Mouse (Mus musculus): ENCODE data around the gene Zswim4. TPM values are rescaled to one million over a fixed set of nuclear protein-coding genes. Genes with fewer than 3 reads are reported as not detected.

The Zswim4 gene
- polyA plus RNA-seq, 1 experiment from 2014 or later: 20.6 TPM

GRCm38 (mm10) chr8:84180530-84181190, 56.2 kb downstream of the Zswim4 start:
- Histone ChIP-seq H3K27me3 (ENCODE audit: control insufficient read depth, insufficient read depth, low read length) (no peaks in the 10 kb centered on the region), H3K9me3 (ENCODE audit: control insufficient read depth, low read length) (no peaks in the 10 kb centered on the region), H3K9ac (peak overlapping the region; percentile 57), H3K36me3 (replicated peaks; ENCODE audit: control insufficient read depth, insufficient read depth) (0 out of 2 replicates have a peak, but pooled peaks cover 5% of the 10 kb centered on the region), H3K27ac (peak overlapping the region; percentile 81), H3K4me3 (replicated peaks; ENCODE audit: low read length) (peak overlapping the region; percentile 29), H3K4me2 (replicated peaks) (peak overlapping the region; percentile 83), H3K4me1 (replicated peaks; ENCODE audit: control insufficient read depth, insufficient read depth, low read length) (peaks cover 55% of the 10 kb centered on the region)
- ATAC-seq (ENCODE audit: low FRiP score) (peak; percentile 59), DNase-seq (ENCODE audit: low spot score) (peak; percentile 66)
- under 1% methylated on average over 16 of the region's 16 CpGs for WGBS

GRCm38 (mm10) chr8:84179946-84180345, 56.9 kb downstream of the Zswim4 start:
- H3K36me3 ChIP-seq (replicated peaks; ENCODE audit: control insufficient read depth, insufficient read depth): peaks cover 8% of the 10 kb centered on the region; the same call in 1 of the 2 replicates
- WGBS: 3% methylated on average over 4 of the region's 4 CpGs
- H3K4me2 ChIP-seq (replicated peaks): peak overlapping the region; percentile 83
- ATAC-seq (ENCODE audit: low FRiP score) (0 out of 2 replicates have a peak, but pooled peaks have one; percentile 1), DNase-seq (ENCODE audit: low spot score) (no peak)
- peak overlapping the region; percentile 81 for H3K27ac ChIP-seq
- H3K27me3 ChIP-seq (ENCODE audit: control insufficient read depth, insufficient read depth, low read length): no peaks in the 10 kb centered on the region
- peak overlapping the region; percentile 29 for H3K4me3 ChIP-seq (replicated peaks; ENCODE audit: low read length)
- peaks cover 54% of the 10 kb centered on the region for H3K4me1 ChIP-seq (replicated peaks; ENCODE audit: control insufficient read depth, insufficient read depth, low read length)
- no peaks in the 10 kb centered on the region for H3K9me3 ChIP-seq (ENCODE audit: control insufficient read depth, low read length)
- peak overlapping the region; percentile 57 for H3K9ac ChIP-seq

GRCm38 (mm10) chr8:84178592-84178991, 58.3 kb downstream of the Zswim4 start:
- Histone ChIP-seq H3K27ac (no peak overlapping the region), H3K4me3 (replicated peaks; ENCODE audit: low read length) (no peak overlapping the region), H3K9me3 (ENCODE audit: control insufficient read depth, low read length) (no peaks in the 10 kb centered on the region), H3K27me3 (ENCODE audit: control insufficient read depth, insufficient read depth, low read length) (no peaks in the 10 kb centered on the region), H3K36me3 (replicated peaks; ENCODE audit: control insufficient read depth, insufficient read depth) (peaks cover 15% of the 10 kb centered on the region), H3K4me2 (replicated peaks) (no peak overlapping the region), H3K4me1 (replicated peaks; ENCODE audit: control insufficient read depth, insufficient read depth, low read length) (peaks cover 46% of the 10 kb centered on the region), H3K9ac (0 out of 2 replicates have a peak overlapping the region, but pooled peaks have one; percentile 25)
- no peak for ATAC-seq (ENCODE audit: low FRiP score)
- 65% methylated on average over 8 of the region's 8 CpGs for WGBS
- no peak for DNase-seq (ENCODE audit: low spot score)

GRCm38 (mm10) chr8:84177405-84177804, 59.5 kb downstream of the Zswim4 start:
- no peaks in the 10 kb centered on the region for H3K27me3 ChIP-seq (ENCODE audit: control insufficient read depth, insufficient read depth, low read length)
- no peak overlapping the region for H3K4me2 ChIP-seq (replicated peaks)
- DNase-seq (ENCODE audit: low spot score) (no peak), ATAC-seq (ENCODE audit: low FRiP score) (no peak)
- no peak overlapping the region for H3K27ac ChIP-seq
- H3K4me3 ChIP-seq (replicated peaks; ENCODE audit: low read length): no peak overlapping the region
- no peaks in the 10 kb centered on the region for H3K9me3 ChIP-seq (ENCODE audit: control insufficient read depth, low read length)
- H3K4me1 ChIP-seq (replicated peaks; ENCODE audit: control insufficient read depth, insufficient read depth, low read length): peaks cover 40% of the 10 kb centered on the region
- WGBS: 93% methylated on average over 3 of the region's 3 CpGs
- H3K36me3 ChIP-seq (replicated peaks; ENCODE audit: control insufficient read depth, insufficient read depth): peaks cover 26% of the 10 kb centered on the region
- H3K9ac ChIP-seq: no peak overlapping the region

- DNase-seq (ENCODE audit: low spot score) (no peak), ATAC-seq (ENCODE audit: low FRiP score) (no peak)
- Histone ChIP-seq H3K9me3 (ENCODE audit: control insufficient read depth, low read length) (no peaks in the 10 kb centered on the region), H3K4me2 (replicated peaks) (no peak overlapping the region), H3K36me3 (replicated peaks; ENCODE audit: control insufficient read depth, insufficient read depth) (peaks cover 35% of the 10 kb centered on the region), H3K4me1 (replicated peaks; ENCODE audit: control insufficient read depth, insufficient read depth, low read length) (peaks cover 31% of the 10 kb centered on the region), H3K27me3 (ENCODE audit: control insufficient read depth, insufficient read depth, low read length) (no peaks in the 10 kb centered on the region), H3K4me3 (replicated peaks; ENCODE audit: low read length) (no peak overlapping the region), H3K27ac (no peak overlapping the region), H3K9ac (no peak overlapping the region)
- 40% methylated on average over 3 of the region's 3 CpGs for WGBS
Measured at GRCm38 (mm10) chr8:84176560-84176959, 60.3 kb downstream of the Zswim4 start.

GRCm38 (mm10) chr8:84173861-84174260, 63.0 kb downstream of the Zswim4 start:
- H3K4me2 ChIP-seq (replicated peaks): no peak overlapping the region
- no peaks in the 10 kb centered on the region for H3K27me3 ChIP-seq (ENCODE audit: control insufficient read depth, insufficient read depth, low read length)
- no peak overlapping the region for H3K4me3 ChIP-seq (replicated peaks; ENCODE audit: low read length)
- 83% methylated on average over 6 of the region's 6 CpGs for WGBS
- peaks cover 5% of the 10 kb centered on the region; the same call in 1 of the 2 replicates for H3K4me1 ChIP-seq (replicated peaks; ENCODE audit: control insufficient read depth, insufficient read depth, low read length)
- DNase-seq (ENCODE audit: low spot score): no peak
- no peak overlapping the region for H3K27ac ChIP-seq
- H3K9me3 ChIP-seq (ENCODE audit: control insufficient read depth, low read length): no peaks in the 10 kb centered on the region
- H3K9ac ChIP-seq: no peak overlapping the region
- peaks cover 47% of the 10 kb centered on the region for H3K36me3 ChIP-seq (replicated peaks; ENCODE audit: control insufficient read depth, insufficient read depth)
- ATAC-seq (ENCODE audit: low FRiP score): no peak

GRCm38 (mm10) chr8:84170096-84170495, 66.8 kb downstream of the Zswim4 start:
- Histone ChIP-seq H3K4me2 (replicated peaks) (no peak overlapping the region), H3K9ac (no peak overlapping the region), H3K27me3 (ENCODE audit: control insufficient read depth, insufficient read depth, low read length) (no peaks in the 10 kb centered on the region), H3K4me1 (replicated peaks; ENCODE audit: control insufficient read depth, insufficient read depth, low read length) (no peaks in the 10 kb centered on the region), H3K4me3 (replicated peaks; ENCODE audit: low read length) (no peak overlapping the region), H3K9me3 (ENCODE audit: control insufficient read depth, low read length) (no peaks in the 10 kb centered on the region), H3K27ac (no peak overlapping the region), H3K36me3 (replicated peaks; ENCODE audit: control insufficient read depth, insufficient read depth) (peaks cover 40% of the 10 kb centered on the region)
- WGBS: 88% methylated on average over 5 of the region's 5 CpGs
- DNase-seq (ENCODE audit: low spot score): no peak
- no peak for ATAC-seq (ENCODE audit: low FRiP score)

- Histone ChIP-seq H3K9ac (no peak overlapping the region), H3K4me2 (replicated peaks) (no peak overlapping the region), H3K4me3 (replicated peaks; ENCODE audit: low read length) (no peak overlapping the region), H3K9me3 (ENCODE audit: control insufficient read depth, low read length) (no peaks in the 10 kb centered on the region), H3K36me3 (replicated peaks; ENCODE audit: control insufficient read depth, insufficient read depth) (peaks cover 24% of the 10 kb centered on the region), H3K4me1 (replicated peaks; ENCODE audit: control insufficient read depth, insufficient read depth, low read length) (no peaks in the 10 kb centered on the region), H3K27ac (no peak overlapping the region), H3K27me3 (ENCODE audit: control insufficient read depth, insufficient read depth, low read length) (no peaks in the 10 kb centered on the region)
- WGBS: 96% methylated on average over 2 of the region's 2 CpGs
- ATAC-seq (ENCODE audit: low FRiP score): no peak
- no peak for DNase-seq (ENCODE audit: low spot score)
Measured at GRCm38 (mm10) chr8:84167696-84168095, 69.2 kb downstream of the Zswim4 start.
